Mouse (Mus musculus) left cerebral cortex, adult 11 months (tissue): ENCODE results near the gene Tmem200c.

Experiments
- DNase-seq: peaks from one replicate; pipeline ENCODE4 v3.0.0; 2022; ENCODE audit warnings: low spot score

The Tmem200c gene

DNA sequence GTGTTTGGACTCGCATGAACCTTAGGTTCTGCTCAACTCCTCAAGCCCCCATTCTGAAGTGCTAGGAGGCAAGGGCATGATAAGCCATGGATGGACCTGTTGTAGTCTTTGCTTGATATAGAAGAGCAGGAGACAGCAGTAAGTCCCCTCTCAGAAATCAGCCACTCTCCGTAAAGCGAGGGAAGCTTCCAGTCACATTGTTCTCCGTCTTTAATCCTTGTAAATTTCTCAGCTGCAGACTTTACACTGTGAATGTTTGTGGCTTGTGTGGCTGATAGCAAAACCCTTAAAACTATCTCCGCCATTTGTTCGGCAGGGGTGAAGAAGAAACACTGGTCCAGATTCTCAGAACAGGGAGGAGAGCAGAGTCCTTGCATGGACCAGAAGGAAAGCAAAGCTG is at the start of gene Tmem200c:
Tmem200c (plus strand) TSS at position 301 of the 400 bp plus-strand sequence.
- no peak for DNase-seq

DNA sequence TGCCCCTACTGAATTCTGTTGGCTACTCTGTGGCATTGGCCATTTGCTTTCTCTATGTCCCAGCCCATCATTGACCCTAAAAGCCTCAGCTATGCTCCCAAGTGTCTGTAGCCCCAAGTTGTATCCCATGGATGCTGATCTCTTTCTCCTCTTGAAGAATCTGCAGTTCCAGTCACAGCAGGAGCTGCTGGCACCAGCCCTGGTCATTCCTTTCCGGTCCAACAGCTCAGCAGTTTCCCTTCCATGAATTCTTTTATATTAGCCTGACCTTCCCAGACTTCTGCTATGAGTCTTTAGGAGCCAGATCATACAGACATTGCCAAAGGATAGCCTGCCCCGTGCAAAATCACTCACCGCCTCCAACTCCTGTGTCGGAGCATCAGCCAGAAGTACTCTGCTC is 32.7 kb upstream of the Tmem200c start:
- no peak for DNase-seq

DNA sequence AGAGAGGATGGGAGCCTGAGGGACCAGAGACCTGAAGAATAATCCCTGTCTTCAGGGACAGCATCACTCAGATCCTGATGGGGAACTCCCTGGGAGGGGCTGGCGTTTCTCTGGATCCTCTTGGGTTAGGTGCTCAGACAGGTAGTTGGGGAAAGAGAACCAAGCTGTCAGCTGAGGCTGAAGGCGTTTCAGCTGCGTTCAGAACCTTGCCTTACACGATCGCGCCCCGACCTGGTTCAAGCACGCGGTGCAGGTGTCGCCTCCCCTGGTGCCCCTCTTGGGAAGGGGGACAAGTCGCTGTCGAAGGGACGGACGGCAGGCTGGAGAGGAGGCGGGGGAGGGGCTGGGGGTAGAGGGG is 10.2 kb downstream of the Tmem200c start:
- no peak for DNase-seq

DNA sequence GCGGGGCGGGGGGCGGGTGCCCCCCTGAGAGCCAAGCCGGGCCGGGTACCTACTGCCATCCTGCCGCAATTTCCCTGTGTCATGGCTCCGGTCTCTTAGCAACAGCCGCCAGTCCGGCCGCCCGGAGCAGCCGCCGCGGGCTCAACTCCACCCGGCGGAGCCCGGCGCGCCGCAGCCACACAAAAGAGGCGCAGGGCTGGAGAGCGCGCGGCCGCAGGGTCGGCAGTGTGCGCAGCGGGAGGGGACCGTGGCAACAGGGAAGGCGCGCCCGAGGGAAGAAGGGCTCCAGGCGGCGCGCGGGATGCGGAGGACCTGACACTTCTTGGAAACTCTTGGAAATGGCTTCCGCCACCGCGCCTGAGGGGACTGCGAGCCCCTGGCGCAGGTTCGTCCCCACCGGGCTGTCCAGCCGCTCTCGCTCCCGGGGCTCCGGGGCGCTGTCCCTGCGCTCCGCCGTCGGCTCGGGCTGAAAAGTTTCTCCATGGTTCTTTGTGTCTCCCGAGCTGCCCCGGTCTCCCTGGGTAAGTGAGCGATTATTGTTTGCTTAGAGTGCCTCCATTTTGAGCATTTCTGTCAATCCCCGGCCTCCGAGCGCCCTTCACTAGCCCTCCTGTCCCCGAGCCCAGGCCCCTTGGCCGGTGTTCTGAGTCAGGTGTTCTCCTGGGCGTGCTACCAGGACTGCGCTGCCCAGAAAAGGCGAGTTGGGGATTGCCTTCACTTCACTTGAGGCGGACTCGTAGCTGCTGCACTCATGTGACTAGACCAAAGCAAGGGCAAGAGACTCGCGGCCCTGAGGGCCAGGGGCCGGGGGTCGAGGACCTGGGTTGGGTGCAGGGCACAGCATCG is 10.8 kb downstream of the Tmem200c start:
- no peak for DNase-seq

DNA sequence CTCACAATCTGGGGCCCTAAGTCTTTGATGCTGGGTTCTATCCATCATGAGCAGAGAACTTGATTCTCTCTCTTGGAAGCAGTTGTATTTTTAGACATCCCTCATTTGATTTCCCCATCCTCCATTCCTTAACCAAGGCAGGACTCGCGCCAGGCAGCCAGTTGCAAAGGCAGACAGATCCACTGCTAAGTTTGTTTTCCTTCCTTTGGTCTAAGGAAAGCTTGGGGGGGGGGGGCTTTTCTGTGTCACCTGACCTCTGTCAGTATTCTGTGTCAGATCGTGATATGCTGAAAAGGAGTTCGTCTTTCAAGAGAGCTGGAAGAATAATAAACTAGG is 11.4 kb downstream of the Tmem200c start:
- DNase-seq = no peak

DNA sequence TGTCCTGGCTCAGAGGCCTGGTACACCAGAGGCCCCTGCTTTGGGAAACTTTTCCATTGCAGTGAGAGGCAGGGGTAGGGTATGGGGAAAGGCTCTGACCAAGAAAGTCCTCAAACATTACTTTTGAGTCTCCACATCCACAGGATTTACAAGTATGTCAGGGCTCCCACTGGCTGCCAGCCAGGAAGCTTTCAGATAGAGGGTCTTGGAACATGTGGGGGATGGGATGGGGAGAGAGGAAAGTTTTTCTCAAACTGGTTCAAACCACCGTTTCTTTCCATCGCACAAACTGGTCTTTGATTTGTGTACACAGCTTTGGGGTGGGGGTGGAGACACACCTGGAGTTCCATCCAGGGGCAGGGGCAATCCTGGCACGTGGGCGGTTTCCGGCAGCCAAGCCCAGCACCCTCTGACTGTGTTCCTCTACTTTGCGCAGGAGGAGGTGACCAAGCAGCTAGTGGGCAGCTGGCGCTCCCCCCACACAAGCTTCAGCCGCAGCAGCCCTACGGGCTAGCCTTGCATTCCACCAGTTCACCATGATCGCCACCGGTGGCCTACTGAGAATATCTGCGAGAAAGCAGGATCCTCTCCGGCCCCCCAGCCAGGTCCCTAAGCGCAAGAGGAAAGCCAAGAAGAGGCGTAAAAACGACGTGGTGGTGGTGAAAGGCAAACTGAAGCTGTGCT is 13.6 kb downstream of the Tmem200c start:
- DNase-seq = no peak

DNA sequence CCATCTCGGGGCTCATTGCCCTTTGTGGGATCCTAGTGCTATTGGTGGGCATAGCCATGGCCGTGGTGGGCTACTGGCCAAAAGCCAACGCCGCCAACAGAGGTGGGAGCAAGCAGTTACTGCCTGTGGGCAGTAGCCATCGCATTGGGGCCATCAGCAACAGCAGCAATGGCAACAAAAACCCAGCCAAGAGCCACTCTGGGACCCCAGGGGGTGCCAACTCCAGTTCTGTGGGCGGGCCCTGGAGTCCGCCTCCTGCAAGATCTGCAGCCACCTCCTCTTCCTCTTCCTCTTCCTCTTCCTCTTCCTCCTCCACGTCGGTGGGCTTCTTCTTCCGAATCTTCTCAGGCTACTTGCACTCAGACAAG is 14.1 kb downstream of the Tmem200c start:
- DNase-seq = no peak

DNA sequence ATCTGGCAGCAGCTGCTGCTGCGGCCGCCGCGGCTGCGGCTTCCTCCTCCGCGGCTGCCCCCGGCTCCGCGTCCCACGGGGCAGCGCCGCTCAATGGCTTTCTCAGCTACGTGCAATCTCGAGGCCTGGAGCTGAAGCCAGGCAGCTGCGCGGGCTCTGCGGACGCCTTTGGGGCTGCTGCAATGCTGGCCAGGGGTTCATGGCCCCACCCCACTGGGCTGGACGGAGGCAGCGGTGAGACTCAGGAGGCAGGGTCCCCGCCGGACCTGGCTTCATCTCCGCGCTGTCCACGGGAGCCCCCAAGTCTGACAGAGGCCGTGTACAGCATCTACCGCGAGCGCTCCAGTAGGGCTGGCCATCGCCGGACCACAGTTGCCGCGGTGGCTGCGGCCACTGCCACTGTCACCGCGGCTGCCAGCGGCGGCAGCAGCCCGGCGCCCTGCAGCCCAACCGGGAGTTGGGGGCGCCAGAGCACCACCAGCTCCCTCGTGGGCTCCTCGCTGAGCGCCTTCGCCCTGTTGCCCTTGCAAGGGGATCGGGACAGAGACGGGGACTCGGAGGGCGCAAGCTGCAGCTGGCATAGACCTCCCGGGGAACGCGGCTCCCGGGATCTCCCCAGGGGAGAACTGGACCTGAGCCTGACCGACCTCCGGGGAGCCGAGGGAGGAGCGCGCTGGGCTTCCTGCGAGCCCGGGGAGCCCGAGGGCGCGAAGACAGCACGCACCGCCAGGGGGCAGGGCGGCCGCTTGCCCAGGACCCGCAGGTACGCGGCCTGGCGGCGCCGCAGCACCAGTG is 14.9 kb downstream of the Tmem200c start:
- no peak for DNase-seq

DNA sequence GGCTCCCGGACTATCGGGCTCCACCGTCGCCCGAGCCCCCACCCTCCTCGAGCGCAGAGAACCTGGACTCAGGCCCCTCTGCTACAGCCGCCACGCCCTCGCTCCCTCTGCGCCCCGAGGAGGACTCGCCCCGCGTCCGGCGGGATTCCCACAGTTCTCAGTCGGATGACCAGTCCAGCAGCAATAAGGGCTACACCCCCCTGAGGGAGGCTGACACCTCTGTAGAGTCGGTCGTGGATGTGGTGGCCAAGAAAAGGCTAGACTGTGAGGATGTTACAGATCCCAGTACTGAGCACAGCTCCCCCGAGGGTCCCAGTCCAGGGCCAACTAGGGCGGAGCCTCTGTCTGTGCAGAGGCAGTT is 15.4 kb downstream of the Tmem200c start:
- no peak for DNase-seq

DNA sequence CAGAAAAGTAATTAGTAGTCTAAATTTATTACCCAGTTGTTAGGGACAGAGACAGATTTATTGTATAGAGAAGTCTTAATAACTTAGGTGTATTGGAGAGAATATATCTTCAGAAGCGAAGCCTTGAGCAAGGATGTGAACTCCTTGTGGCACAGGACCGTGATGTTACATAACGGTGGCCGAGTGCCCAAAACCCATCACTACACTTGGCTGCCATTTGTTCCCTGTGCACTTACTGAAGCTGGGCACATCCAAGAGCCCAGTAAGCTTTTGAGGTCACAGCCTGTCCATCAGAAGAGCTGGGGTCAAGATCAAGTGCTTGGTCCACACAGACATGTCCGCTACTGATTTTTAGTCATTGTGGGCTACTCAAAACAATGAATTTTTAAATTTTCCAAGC is 19.5 kb downstream of the Tmem200c start:
- DNase-seq = no peak

DNA sequence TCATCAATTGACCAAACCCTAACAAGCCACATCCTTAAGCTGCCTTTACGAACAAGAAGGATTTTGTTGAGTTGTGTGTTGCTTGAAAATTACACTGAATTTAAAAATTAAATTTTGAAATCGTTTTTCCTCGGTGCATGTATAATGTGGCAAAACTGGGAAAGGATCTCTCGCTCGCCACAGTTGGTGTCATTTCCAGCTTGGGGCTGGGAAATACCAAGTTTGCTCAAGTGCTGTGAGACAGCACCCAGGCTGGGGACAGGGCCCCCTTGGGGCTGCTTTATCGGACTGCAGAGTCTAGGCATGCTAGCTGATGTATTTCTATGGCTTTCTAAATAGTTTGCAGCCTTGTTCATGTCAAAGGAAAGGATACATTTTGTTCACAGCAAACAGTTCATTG is 22.3 kb downstream of the Tmem200c start:
- DNase-seq = no peak

DNA sequence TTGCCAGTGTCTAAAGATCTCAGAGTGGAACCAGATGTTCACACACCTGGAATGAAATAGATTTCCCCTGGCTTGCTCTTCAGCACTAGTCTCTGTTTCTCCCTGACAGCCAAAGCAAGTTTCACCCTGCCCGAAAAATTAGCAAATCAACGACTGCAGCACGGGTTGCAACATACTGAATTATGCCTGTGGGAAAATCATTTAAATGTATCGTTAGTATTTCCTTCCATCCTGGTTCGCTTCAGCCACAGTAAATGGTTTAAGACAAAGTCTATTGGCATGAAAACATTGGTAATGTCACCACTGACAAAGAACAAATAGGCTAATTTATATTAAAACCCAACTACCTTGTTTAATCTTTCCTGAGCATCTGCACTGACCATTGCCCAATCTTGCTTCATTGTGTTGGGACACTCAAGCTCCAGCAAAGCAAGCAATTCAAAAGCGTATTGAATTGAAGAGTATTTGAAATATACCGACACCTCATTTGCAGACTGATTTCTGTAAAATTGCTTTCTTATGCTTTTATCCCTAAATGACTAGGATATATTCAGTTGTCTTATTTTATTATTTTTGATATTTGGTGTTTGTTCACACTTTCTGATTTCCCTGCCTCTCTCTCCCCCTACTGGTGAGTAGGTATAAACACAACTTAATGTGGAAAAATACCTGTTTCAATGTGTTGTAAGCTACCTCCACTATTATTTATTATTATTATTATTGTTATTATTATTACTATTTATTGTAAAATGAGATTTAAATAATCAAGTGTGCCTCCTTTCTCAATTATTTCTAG is 25.9 kb downstream of the Tmem200c start:
- no peak for DNase-seq

DNA sequence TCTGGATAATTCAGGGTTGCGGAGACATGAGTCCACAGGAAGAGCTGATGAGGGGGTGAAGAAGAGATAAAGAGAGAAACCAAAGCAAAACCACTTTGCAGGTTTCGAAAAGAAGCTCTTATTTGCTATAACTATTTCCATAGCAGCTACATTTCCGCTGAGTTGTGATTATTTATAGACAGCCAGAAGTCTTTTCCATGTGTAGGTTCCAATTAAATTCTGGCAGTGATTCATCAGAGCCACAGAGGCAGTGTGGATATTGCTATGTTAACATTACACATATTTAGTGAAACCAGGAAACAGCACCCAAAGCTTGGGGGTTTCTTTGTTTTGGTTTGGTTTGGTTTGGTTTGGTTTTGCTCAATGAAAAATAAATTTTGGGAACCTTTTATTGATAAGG is 37.8 kb downstream of the Tmem200c start:
- no peak for DNase-seq

DNA sequence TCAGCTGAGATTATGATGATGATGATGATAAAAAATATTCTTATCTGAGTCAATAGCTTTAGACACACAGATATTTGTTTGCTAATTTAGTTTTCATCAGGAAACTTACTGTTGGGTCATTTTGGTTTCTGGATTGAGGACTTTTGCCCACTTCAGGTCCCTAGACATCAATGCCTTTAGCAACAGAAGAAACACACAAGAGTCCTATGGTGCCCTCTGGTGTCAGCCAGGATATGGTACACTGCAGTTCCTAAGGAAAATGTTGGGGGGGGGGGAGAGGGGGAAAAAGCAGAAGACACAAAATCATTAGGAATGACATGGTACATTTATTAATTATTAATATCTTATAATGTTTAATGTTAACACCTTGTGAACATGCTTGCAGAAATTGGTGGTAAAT is 42.0 kb downstream of the Tmem200c start:
- DNase-seq = no peak

DNA sequence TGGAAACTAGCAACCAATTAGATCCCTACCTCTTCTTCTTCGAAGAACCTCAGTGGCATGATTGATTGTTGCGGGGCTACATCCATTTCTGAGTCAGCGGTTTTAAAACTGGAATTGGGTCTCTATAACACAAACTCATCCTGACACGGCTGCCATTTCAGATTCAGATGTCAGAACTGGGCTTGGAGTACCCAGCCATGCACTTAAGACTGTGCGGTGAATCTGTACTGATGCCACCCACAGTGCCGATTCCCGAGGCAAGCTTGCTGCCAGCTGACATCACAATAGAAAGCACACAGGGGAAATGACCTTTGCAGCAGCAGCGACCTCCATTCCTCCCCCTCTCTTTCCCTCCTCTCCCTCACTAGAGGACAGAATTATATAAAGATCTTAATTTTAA is 47.6 kb downstream of the Tmem200c start:
- DNase-seq = no peak

DNA sequence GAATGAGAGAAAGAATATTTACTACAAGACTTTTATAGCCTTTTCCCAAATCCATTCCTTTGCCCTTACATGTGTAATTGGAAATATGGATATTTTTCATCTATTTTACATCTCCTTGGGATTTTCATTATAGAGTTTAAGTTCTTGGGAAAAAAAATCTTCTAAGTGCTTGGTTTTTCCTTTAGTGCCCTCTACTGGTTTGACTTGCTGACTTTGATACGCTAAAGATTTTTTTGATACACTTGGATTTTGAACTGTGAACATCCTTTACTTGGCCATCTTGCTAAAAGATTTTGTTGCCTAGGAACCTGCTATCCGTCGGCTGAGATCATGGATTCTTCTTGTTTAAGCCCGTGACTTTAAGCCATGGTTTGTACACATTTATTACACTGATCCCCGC is 48.8 kb downstream of the Tmem200c start:
- no peak for DNase-seq

DNA sequence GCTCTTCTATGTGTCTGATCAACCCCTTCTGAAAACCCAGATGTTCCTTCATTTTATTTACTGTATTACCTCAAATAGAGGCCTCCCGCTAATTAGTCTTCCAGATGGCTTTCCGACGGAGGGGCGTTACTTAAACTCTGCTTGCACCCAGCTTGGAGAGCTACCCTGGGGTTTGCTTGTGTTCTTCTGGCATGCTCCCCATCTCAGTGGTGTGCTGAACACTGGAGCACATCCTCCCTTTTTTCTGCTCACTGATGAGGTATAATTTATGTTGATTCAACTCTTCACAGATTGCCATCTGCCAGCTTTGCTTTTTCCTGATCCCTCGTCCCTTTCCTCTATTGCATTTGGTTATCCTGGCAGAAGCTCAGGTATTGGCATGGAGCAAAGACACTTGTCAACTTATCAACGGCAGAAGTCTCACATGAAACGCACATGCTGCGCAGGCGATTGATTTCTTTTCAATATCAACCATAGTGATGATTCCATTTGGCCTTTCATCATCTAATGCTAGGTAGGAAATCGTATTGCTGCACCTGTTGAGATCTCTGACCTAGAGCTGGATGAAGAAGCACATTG is 49.6 kb downstream of the Tmem200c start:
- DNase-seq = no peak

DNA sequence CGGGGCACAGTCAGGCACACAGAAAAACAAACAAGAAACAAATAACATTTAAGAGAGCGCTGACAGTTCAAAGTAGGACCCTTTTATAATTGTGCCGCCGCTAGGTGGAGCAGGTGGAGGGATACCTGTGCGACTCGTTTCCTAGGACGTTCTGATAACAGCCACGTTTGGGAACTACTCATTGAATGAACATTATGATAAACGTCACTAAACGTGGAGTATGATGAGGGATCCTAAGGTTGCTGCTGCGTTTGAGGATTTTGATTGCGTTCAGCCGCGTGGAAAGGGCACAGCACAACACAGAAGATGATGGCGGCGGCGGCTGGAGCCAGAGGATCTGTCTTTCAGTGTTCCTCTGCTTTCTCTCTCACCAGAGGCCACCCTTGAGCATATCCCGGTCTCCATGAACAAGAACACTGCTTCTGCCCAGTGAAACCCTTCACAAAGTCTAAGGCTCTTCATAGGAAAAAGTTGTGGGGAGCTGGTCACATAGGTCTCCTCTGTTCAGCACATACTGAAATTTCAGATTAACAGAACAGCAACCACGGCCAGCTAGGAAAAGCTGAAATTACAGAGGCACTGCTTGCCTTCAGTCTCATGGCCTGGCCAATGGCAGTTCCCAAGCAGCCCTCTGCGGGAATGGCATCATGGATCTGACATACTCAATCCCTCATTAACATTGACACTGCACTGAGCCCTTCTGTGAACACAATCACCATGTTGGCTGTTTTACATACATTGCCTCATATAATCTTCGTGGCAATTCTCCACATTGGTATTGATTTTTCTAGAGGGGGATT is 55.5 kb downstream of the Tmem200c start:
- DNase-seq = peak; percentile 25

DNA sequence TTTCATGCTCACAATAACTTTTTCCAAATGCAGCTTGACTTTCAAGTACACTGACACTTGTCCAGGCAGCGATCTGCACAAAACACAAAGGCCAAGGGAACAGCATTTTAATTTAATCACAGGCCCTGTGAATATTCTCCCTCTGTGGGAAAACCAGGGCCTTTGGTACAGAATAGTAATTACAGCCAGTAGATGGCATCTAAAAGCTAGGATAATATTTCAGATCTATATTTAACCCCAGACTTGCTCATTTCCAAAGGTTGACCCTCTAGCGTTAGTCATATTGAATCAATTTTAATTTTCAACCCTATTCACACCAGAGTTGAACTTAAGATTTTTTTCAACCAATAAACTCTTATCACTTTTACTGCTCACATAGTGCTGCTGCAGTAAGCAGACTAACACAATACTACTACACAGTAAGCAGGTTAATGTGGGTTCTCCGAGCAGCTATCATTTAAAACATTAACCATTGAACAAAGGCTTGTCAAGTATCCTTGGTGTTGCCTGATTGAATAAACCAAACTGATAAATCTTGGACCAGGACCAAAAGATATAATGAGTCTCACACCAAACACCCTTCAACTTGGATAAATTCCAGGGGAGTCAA is 57.2 kb downstream of the Tmem200c start:
- DNase-seq = no peak

DNA sequence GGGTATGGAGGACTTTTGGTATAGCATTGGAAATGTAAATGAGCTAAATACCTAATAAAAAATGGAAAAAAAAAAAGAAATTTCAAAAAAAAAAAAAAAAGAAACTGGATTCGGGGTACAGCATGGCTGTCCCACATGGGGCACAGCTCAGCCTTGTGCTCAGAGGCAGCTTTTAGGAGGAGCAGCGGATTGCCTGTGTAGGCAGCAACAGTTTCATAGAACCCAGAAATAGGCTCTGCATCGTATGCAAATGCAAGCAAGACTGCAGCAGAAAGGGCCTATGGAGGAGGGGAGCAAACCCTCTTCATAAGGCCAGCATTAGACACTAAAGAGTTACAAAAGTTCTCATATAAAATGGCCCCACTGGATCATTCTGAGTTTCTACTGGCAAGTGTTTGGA is 64.2 kb downstream of the Tmem200c start:
- DNase-seq = no peak
